Mouse (Mus musculus): Measurements from ENCODE around the gene Cdk2ap1.
"Not testable (repeated sequence)": the region's sequence is repeated elsewhere in the genome, so short reads cannot be mapped to it uniquely, and the experiment has no call there.

DNA sequence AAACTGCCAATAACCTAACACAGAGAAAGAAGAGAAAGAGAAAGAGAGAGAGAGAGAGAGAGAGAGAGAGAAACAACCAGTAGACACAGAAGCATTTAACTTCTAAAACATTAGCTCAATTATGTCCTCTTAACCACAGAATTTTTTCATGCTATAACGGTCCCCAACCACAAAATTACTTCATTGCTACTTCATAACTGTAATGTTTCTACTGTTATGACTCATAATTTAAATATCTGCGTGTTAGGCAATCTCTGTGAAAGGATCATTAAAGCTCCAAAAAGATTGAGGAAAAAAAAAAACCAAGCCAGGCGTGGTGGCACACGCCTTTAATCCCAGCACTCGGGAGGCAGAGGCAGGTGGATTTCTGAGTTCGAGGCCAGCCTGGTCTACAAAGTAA, 60.0 kb downstream of the Cdk2ap1 start:
- not testable (repeated sequence) for TF ChIP-seq POLR2A (IDR thresholded peaks at IDR 0.05; ENCODE audit: borderline replicate concordance, extremely low read depth, insufficient read depth, insufficient read length, poor library complexity, severe bottlenecking); CTCF (IDR thresholded peaks at IDR 0.05; ENCODE audit: borderline replicate concordance, extremely low read depth, insufficient read depth, insufficient read length)
